Mouse (Mus musculus): ENCODE data around the gene Gm20821.
"Not testable (repeated sequence)": the region's sequence is repeated elsewhere in the genome, so short reads cannot be mapped to it uniquely, and the experiment has no call there.

Gm20821 gene

GRCm38 (mm10) chrY:9781504-9781903 lies at the start of gene Gm20821:
Gm20821 (plus strand) TSS chrY:9781804.
- not testable (repeated sequence) for DNase-seq

Measured in kidney, adult 11 months (tissue).